Mouse (Mus musculus) brain, embryonic 18.5 days (tissue): Measurements from ENCODE around the gene Abcb1a.
"Not testable (repeated sequence)": the region's sequence is repeated elsewhere in the genome, so short reads cannot be mapped to it uniquely, and the experiment has no call there.

Experiments used
- DNase-seq: peaks from one replicate; pipeline ENCODE4 v3.0.0-alpha.2; 2012; ENCODE audit warnings: low read depth, low spot score

The Abcb1a gene

DNA sequence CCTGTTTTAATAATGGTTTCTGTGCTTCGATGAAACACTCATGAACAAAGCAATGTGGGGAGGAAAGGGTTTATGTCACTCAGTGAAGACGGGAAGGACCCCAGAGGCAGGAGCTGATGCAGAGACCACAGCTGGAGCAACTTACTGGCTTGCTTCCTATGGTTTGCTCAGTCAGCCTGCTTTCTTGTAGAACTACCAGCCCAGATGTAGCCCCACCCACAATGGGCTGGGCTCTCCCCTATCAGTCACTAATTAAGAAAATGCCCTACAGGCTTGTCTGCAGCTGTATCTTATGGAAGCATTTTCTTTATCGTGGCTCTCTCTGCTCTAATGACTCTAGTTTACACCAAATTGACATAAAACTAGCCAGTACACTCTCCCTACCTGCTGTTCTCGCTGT is 67.9 kb downstream of the Abcb1a start:
- DNase-seq: no peak

DNA sequence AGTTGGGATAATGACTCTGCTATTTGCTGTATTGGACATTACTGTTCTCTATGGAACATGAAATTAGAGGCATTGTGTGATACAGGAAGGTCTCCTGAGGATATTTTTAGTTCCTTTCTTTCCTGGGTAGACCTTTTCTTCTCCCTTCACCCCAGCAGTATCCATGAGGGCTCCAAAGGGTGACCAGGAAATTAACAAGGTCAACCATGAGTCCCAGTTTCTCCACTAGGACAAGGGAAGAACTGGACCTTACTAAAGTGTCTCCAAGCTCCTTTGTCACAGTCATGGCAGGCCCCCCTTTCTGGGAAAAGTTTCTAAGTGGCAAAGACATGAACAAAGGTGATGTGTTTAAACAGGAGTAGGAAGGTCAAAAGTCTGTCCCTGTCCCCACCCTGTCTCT is 72.8 kb downstream of the Abcb1a start:
- no peak for DNase-seq

GRCm38 (mm10) chr5:8733307-8733706 is 73.4 kb downstream of the Abcb1a start:
- DNase-seq: not testable (repeated sequence)

DNA sequence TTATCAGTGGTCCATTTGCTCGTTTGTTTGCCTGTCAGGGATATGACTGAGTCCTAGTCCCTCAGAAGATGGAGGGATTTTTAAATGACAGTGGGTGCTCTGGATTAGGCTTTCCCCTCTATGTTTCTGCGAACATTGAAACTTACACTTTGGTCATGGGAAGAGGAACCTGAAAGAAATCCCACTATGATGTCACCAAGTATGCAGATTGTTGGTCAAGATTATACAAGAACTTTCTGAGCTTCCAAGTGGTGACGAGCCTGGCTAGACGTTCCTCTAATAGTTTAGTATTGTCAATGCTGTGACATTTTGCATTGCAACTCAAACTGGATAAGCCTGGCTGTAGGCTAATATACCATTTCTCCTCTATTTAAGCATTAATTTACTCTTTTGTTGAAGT is 76.5 kb downstream of the Abcb1a start:
- DNase-seq: no peak

GRCm38 (mm10) chr5:8737062-8737461 is 77.2 kb downstream of the Abcb1a start:
- DNase-seq: no peak

GRCm38 (mm10) chr5:8747244-8747643 is 87.4 kb downstream of the Abcb1a start:
- DNase-seq: not testable (repeated sequence)

- DNase-seq: no peak
These were observed 113.0 kb downstream of the Abcb1a start for GRCm38 (mm10) chr5:8772866-8773265.

GRCm38 (mm10) chr5:8778311-8778710 is 118.4 kb downstream of the Abcb1a start:
- no peak for DNase-seq

- DNase-seq: no peak
These were observed 118.9 kb downstream of the Abcb1a start for GRCm38 (mm10) chr5:8778751-8779150.

- no peak for DNase-seq
These were observed 132.4 kb downstream of the Abcb1a start for GRCm38 (mm10) chr5:8792281-8792680.
